Mouse (Mus musculus): ENCODE measurements around the gene Gstt4.

GRCm38 (mm10) chr10:75854791-75855190 is 32.4 kb upstream of the Gstt4 start:
- TF ChIP-seq CTCF (IDR thresholded peaks at IDR 0.05; ENCODE audit: insufficient read depth, low read length) (no peak), POLR2A (IDR thresholded peaks at IDR 0.05; ENCODE audit: borderline replicate concordance, extremely low read depth, low read depth, low read length) (no peak)

Data from lung, adult 2 months (tissue).